Mouse (Mus musculus) limb, embryonic 10.5 days (tissue): Measurements from ENCODE around the gene Zfp213. TPM values are rescaled to one million over a fixed set of nuclear protein-coding genes. Genes with fewer than 3 reads are reported as not detected.

Source experiments
- DNase-seq: peaks from one replicate; pipeline ENCODE4 v3.0.0-alpha.2; 2017; ENCODE audit warnings: low spot score
- H3K27ac ChIP-seq: fragments of 300-500 bp; sonication (generic); 2 replicates; pipeline ENCODE4 v1.5.1; 2016; ENCODE audit warnings: mild to moderate bottlenecking
- H3K27me3 ChIP-seq: fragments of 300-500 bp; sonication (generic); 2 replicates; pipeline ENCODE4 v1.6.1; 2016; ENCODE audit warnings: low read depth, mild to moderate bottlenecking; ENCODE audit not compliant: poor library complexity, severe bottlenecking
- H3K36me3 ChIP-seq: fragments of 300-500 bp; sonication (generic); 2 replicates; pipeline ENCODE4 v1.6.1; 2016; ENCODE audit warnings: mild to moderate bottlenecking, moderate library complexity
- H3K4me1 ChIP-seq: fragments of 300-500 bp; sonication (generic); 2 replicates; pipeline ENCODE4 v1.6.1; 2016
- H3K4me3 ChIP-seq: fragments of 300-500 bp; sonication (generic); 2 replicates; pipeline ENCODE4 v1.5.1; 2016; ENCODE audit warnings: mild to moderate bottlenecking, moderate library complexity
- H3K9me3 ChIP-seq: fragments of 300-500 bp; sonication (generic); replicated peaks from 2 replicates; pipeline ENCODE4 v1.6.1; 2016; ENCODE audit warnings: mild to moderate bottlenecking
- WGBS: fragments of 180-500 bp; shearing (Covaris S2); methylation state at CpG from one replicate; pipeline ENCODE4 v1.1.7; 2016; 5-methylcytosine and 5-hydroxymethylcytosine counted together
- polyA plus RNA-seq: library from polyadenylated mRNA; unstranded; fragments of >200 nt; fragmentation: Nextera tagmentation; extraction: Ambion mirVana; gene quantifications from 2 replicates; pipeline ENCODE4 v1.2.1, GENCODE M21; 2016

The Zfp213 gene
- polyA plus RNA-seq, 1 experiment from 2014 or later, result 31.9 TPM

GRCm38 (mm10) chr17:23564368-23564715 lies 304 bp upstream of the Zfp213 start:
- Histone ChIP-seq H3K36me3 (peaks cover 24% of the 10 kb centered on the region), H3K27me3 (no peaks in the 10 kb centered on the region), H3K4me1 (peaks cover 6% of the 10 kb centered on the region), H3K9me3 (no peaks in the 10 kb centered on the region), H3K27ac (peak overlapping the region; percentile 94), H3K4me3 (peak overlapping the region; percentile 82)
- DNase-seq, result no peak
- WGBS, result 2% methylated on average over 8 of the region's 8 CpGs

GRCm38 (mm10) chr17:23559767-23560166 lies 4.3 kb downstream of the Zfp213 start:
- peak; percentile 51 for DNase-seq
- Histone ChIP-seq H3K36me3 (peaks cover 70% of the 10 kb centered on the region), H3K27me3 (no peaks in the 10 kb centered on the region), H3K9me3 (no peaks in the 10 kb centered on the region), H3K27ac (no peak overlapping the region), H3K4me3 (no peak overlapping the region), H3K4me1 (peaks cover 3% of the 10 kb centered on the region)
- WGBS, result 59% methylated on average over 11 of the region's 11 CpGs

GRCm38 (mm10) chr17:23555243-23555916 lies 8.7 kb downstream of the Zfp213 start:
- 80% methylated on average over 7 of the region's 7 CpGs for WGBS
- no peak for DNase-seq
- Histone ChIP-seq H3K4me3 (no peak overlapping the region), H3K27ac (no peak overlapping the region), H3K36me3 (peaks cover 63% of the 10 kb centered on the region), H3K4me1 (peaks cover 12% of the 10 kb centered on the region), H3K9me3 (no peaks in the 10 kb centered on the region), H3K27me3 (no peaks in the 10 kb centered on the region)

- H3K27me3 ChIP-seq, result no peaks in the 10 kb centered on the region
- DNase-seq, result no peak
- peaks cover 53% of the 10 kb centered on the region for H3K36me3 ChIP-seq
- H3K27ac ChIP-seq, result no peak overlapping the region
- peaks cover 18% of the 10 kb centered on the region for H3K4me1 ChIP-seq
- no peaks in the 10 kb centered on the region for H3K9me3 ChIP-seq
- H3K4me3 ChIP-seq, result no peak overlapping the region
Measured at GRCm38 (mm10) chr17:23554321-23554720, 9.7 kb downstream of the Zfp213 start.

DNA sequence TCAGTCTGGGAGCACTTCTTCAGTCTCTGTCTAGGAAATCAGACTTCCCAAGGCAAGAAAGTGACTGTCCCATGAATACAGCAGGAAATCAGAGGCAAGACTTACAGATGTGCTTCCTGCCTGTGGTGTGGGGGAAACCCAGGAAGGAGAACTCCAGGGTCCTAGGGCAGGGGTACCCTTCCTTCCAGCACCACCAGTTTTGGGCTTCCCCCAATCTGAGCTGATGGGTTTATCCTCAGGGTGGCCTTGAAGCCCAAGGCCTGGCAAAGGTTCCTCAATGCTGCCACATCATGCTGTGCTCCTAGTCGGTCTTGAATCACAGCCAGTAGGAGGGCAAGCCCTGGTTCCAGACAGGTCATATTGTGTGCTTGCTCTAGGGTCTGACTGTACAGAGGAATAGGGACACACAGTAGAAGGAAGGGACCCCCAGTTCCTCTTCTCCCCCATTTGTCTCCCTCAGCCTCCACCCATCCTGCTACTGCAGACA lies 10.4 kb downstream of the Zfp213 start:
- no peak overlapping the region for H3K4me3 ChIP-seq
- WGBS, result 59% methylated on average over 1 of the region's 1 CpGs
- no peaks in the 10 kb centered on the region for H3K27me3 ChIP-seq
- no peak for DNase-seq
- peaks cover 46% of the 10 kb centered on the region for H3K36me3 ChIP-seq
- H3K4me1 ChIP-seq, result peaks cover 22% of the 10 kb centered on the region
- no peak overlapping the region for H3K27ac ChIP-seq
- no peaks in the 10 kb centered on the region for H3K9me3 ChIP-seq

GRCm38 (mm10) chr17:23552896-23553633 lies 11.0 kb downstream of the Zfp213 start:
- H3K27me3 ChIP-seq, result no peaks in the 10 kb centered on the region
- H3K9me3 ChIP-seq, result no peaks in the 10 kb centered on the region
- peaks cover 22% of the 10 kb centered on the region for H3K4me1 ChIP-seq
- 87% methylated on average over 8 of the region's 8 CpGs for WGBS
- H3K36me3 ChIP-seq, result peaks cover 40% of the 10 kb centered on the region
- DNase-seq, result no peak
- H3K4me3 ChIP-seq, result no peak overlapping the region
- no peak overlapping the region for H3K27ac ChIP-seq

GRCm38 (mm10) chr17:23551963-23552362 lies 12.1 kb downstream of the Zfp213 start:
- no peaks in the 10 kb centered on the region for H3K27me3 ChIP-seq
- WGBS, result 70% methylated on average over 5 of the region's 5 CpGs
- no peak for DNase-seq
- peaks cover 29% of the 10 kb centered on the region for H3K36me3 ChIP-seq
- H3K27ac ChIP-seq, result no peak overlapping the region
- no peaks in the 10 kb centered on the region for H3K9me3 ChIP-seq
- H3K4me3 ChIP-seq, result peak overlapping the region; percentile 68; the same call in 1 of the 2 replicates
- peaks cover 22% of the 10 kb centered on the region for H3K4me1 ChIP-seq

- H3K36me3 ChIP-seq, result peaks cover 24% of the 10 kb centered on the region
- DNase-seq, result no peak
- H3K4me3 ChIP-seq, result peak overlapping the region; percentile 68
- peaks cover 22% of the 10 kb centered on the region for H3K4me1 ChIP-seq
- H3K27me3 ChIP-seq, result no peaks in the 10 kb centered on the region
- H3K9me3 ChIP-seq, result no peaks in the 10 kb centered on the region
- 0 out of 2 replicates have a peak overlapping the region, but pooled peaks have one; percentile 76 for H3K27ac ChIP-seq
Measured at GRCm38 (mm10) chr17:23551416-23551815, 12.6 kb downstream of the Zfp213 start.

- no peak for DNase-seq
- Histone ChIP-seq H3K36me3 (peaks cover 18% of the 10 kb centered on the region), H3K27me3 (no peaks in the 10 kb centered on the region), H3K27ac (peak overlapping the region; percentile 76), H3K4me1 (peaks cover 22% of the 10 kb centered on the region), H3K4me3 (peak overlapping the region; percentile 68), H3K9me3 (no peaks in the 10 kb centered on the region)
- WGBS, result 1% methylated on average over 15 of the region's 15 CpGs
Measured at GRCm38 (mm10) chr17:23550856-23551255, 13.2 kb downstream of the Zfp213 start.

DNA sequence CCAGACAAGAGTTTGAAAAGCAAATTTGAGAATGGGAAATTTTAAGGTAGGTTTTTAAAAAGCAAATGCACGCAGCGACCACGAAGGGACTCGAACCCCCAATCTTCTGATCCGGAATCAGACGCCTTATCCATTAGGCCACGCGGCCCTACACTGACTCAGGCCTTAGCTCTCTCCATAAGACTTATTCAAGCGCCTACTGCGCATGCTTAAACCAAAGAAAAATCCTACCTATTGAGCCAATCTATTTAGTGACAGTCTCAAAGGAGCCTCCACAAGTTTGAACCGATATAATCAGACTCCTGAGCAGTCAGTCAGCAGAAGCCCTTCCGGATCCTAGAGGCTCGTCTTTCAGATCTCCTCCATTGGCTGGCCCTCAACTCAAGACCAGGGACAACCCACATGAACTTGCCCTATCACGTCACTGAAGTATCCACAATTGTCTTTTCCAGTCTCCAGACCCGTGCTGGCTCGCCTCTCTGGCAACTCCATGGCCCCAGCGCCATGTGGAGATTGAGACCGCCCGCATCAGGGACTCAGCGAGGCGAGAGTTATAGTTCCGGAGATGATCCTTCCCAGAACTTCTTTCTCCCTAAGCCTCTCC lies 13.7 kb downstream of the Zfp213 start:
- H3K4me3 ChIP-seq, result peak overlapping the region; percentile 68
- no peaks in the 10 kb centered on the region for H3K9me3 ChIP-seq
- peaks cover 22% of the 10 kb centered on the region for H3K4me1 ChIP-seq
- DNase-seq, result peak; percentile 94
- H3K27me3 ChIP-seq, result no peaks in the 10 kb centered on the region
- H3K36me3 ChIP-seq, result peaks cover 13% of the 10 kb centered on the region
- WGBS, result under 1% methylated on average over 22 of the region's 22 CpGs
- peak overlapping the region; percentile 76 for H3K27ac ChIP-seq

GRCm38 (mm10) chr17:23549441-23549840 lies 14.6 kb downstream of the Zfp213 start:
- WGBS, result 3% methylated on average over 9 of the region's 9 CpGs
- H3K27ac ChIP-seq, result no peak overlapping the region

DNA sequence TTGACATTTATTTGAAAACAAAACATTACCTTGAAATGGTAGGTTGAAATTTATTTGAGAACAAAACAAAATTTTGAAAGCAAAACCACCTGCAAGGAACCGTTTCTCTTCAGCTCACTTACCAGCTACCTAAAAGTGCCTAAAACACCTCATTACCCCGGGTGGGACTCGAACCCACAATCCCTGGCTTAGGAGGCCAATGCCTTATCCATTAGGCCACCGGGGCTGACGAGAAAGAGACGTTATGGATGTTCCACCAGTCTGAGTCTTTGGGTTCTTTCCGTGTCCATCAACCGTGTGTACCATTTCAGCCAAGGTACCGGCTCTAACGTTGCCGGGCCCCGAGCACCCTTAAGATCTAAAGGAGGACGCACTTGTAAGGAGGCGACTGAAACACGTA lies 15.4 kb downstream of the Zfp213 start:
- WGBS, result under 1% methylated on average over 15 of the region's 15 CpGs
- peak; percentile 90 for DNase-seq
- Histone ChIP-seq H3K4me1 (peaks cover 23% of the 10 kb centered on the region), H3K9me3 (no peaks in the 10 kb centered on the region), H3K27ac (no peak overlapping the region), H3K4me3 (peak overlapping the region; percentile 68), H3K36me3 (no peaks in the 10 kb centered on the region), H3K27me3 (no peaks in the 10 kb centered on the region)

More at GRCm38 (mm10) chr17:23549441-23549840, 14.6 kb downstream of the Zfp213 start:
- peaks cover 22% of the 10 kb centered on the region for H3K4me1 ChIP-seq
- H3K36me3 ChIP-seq, result peaks cover 4% of the 10 kb centered on the region
- H3K27me3 ChIP-seq, result no peaks in the 10 kb centered on the region
- H3K4me3 ChIP-seq, result peak overlapping the region; percentile 68
- H3K9me3 ChIP-seq, result no peaks in the 10 kb centered on the region
- peak; percentile 43 for DNase-seq
